Mouse (Mus musculus): Measurements from ENCODE around the gene Cdk5r2. TPM values are rescaled to one million over a fixed set of nuclear protein-coding genes. Genes with fewer than 3 reads are reported as not detected.
"Not testable (repeated sequence)": the region's sequence is repeated elsewhere in the genome, so short reads cannot be mapped to it uniquely, and the experiment has no call there.

The Cdk5r2 gene
- total and polyA plus RNA-seq, 3 experiments: 0.06 to 0.07 TPM; not detected in 1

GRCm38 (mm10) chr1:74818509-74818908 is 36.2 kb upstream of the Cdk5r2 start:
- H3K36me3 ChIP-seq (ENCODE audit: control insufficient read depth, insufficient read depth, low read length): no peaks in the 10 kb centered on the region
- DNase-seq: no peak
- H3K4me1 ChIP-seq (ENCODE audit: control insufficient read depth, insufficient read depth, low read length): peaks cover 3% of the 10 kb centered on the region; the same call in 1 of the 2 replicates
- no peaks in the 10 kb centered on the region for H3K27me3 ChIP-seq (ENCODE audit: control insufficient read depth, insufficient read depth, low read length)
- H3K4me3 ChIP-seq: no peak overlapping the region
- H3K9ac ChIP-seq (ENCODE audit: low read depth, low read length): no peak overlapping the region
- WGBS: 97% methylated on average over 1 of the region's 1 CpGs
- no peak overlapping the region for H3K27ac ChIP-seq
- TF ChIP-seq CTCF (IDR thresholded peaks at IDR 0.05) (no peak), EP300 (IDR thresholded peaks at IDR 0.05; ENCODE audit: insufficient read depth, low read depth, low read length) (no peak), POLR2A (IDR thresholded peaks at IDR 0.05; ENCODE audit: insufficient read depth, low read depth, low read length) (no peak)
- intact Hi-C loops (cut with DNase I): no loop called here
- no peaks in the 10 kb centered on the region for H3K79me2 ChIP-seq (replicated peaks; ENCODE audit: control insufficient read depth, insufficient read depth, low read length)

GRCm38 (mm10) chr1:74823598-74823997 is 31.1 kb upstream of the Cdk5r2 start:
- H3K79me2 ChIP-seq (replicated peaks; ENCODE audit: control insufficient read depth, insufficient read depth, low read length); DNase-seq; H3K27ac ChIP-seq; intact Hi-C loops (cut with DNase I); H3K4me3 ChIP-seq; H3K9ac ChIP-seq (ENCODE audit: low read depth, low read length); H3K4me1 ChIP-seq (ENCODE audit: control insufficient read depth, insufficient read depth, low read length); H3K36me3 ChIP-seq (ENCODE audit: control insufficient read depth, insufficient read depth, low read length); H3K27me3 ChIP-seq (ENCODE audit: control insufficient read depth, insufficient read depth, low read length): not testable (repeated sequence)
- peak; percentile 17 for TF ChIP-seq CTCF (IDR thresholded peaks at IDR 0.05)
- WGBS: 95% methylated on average over 4 of the region's 4 CpGs

GRCm38 (mm10) chr1:74824518-74825302 is 30.0 kb upstream of the Cdk5r2 start:
- TF ChIP-seq CTCF (IDR thresholded peaks at IDR 0.05): no peak
- TF ChIP-seq POLR2A (IDR thresholded peaks at IDR 0.05; ENCODE audit: insufficient read depth, low read depth, low read length): no peak
- TF ChIP-seq EP300 (IDR thresholded peaks at IDR 0.05; ENCODE audit: insufficient read depth, low read depth, low read length): no peak
- 37% methylated on average over 14 of the region's 14 CpGs for WGBS
- no peak for DNase-seq

GRCm38 (mm10) chr1:74830061-74830460 is 24.7 kb upstream of the Cdk5r2 start:
- H3K4me1 ChIP-seq (ENCODE audit: control insufficient read depth, insufficient read depth, low read length): no peaks in the 10 kb centered on the region
- no peak for TF ChIP-seq EP300 (IDR thresholded peaks at IDR 0.05; ENCODE audit: insufficient read depth, low read depth, low read length)
- no peak for TF ChIP-seq CTCF (IDR thresholded peaks at IDR 0.05)
- TF ChIP-seq POLR2A (IDR thresholded peaks at IDR 0.05; ENCODE audit: insufficient read depth, low read depth, low read length): no peak
- no peaks in the 10 kb centered on the region for H3K79me2 ChIP-seq (replicated peaks; ENCODE audit: control insufficient read depth, insufficient read depth, low read length)
- DNase-seq: no peak
- no peak overlapping the region for H3K4me3 ChIP-seq
- 0 out of 2 replicates have a peak, but pooled peaks cover 3% of the 10 kb centered on the region for H3K27me3 ChIP-seq (ENCODE audit: control insufficient read depth, insufficient read depth, low read length)
- H3K9ac ChIP-seq (ENCODE audit: low read depth, low read length): no peak overlapping the region
- no peak overlapping the region for H3K27ac ChIP-seq
- intact Hi-C loops (cut with DNase I): no loop called here
- 65% methylated on average over 9 of the region's 9 CpGs for WGBS
- H3K36me3 ChIP-seq (ENCODE audit: control insufficient read depth, insufficient read depth, low read length): no peaks in the 10 kb centered on the region

More at GRCm38 (mm10) chr1:74824518-74825302, 30.0 kb upstream of the Cdk5r2 start:
- Histone ChIP-seq H3K36me3 (ENCODE audit: control insufficient read depth, insufficient read depth, low read length) (no peaks in the 10 kb centered on the region), H3K4me3 (no peak overlapping the region), H3K27me3 (ENCODE audit: control insufficient read depth, insufficient read depth, low read length) (0 out of 2 replicates have a peak, but pooled peaks cover 1% of the 10 kb centered on the region), H3K4me1 (ENCODE audit: control insufficient read depth, insufficient read depth, low read length) (no peaks in the 10 kb centered on the region), H3K79me2 (replicated peaks; ENCODE audit: control insufficient read depth, insufficient read depth, low read length) (no peaks in the 10 kb centered on the region), H3K9ac (ENCODE audit: low read depth, low read length) (no peak overlapping the region), H3K27ac (no peak overlapping the region)
- intact Hi-C loops (cut with DNase I): no loop called here

GRCm38 (mm10) chr1:74833255-74833654 is 21.5 kb upstream of the Cdk5r2 start:
- TF ChIP-seq POLR2A (IDR thresholded peaks at IDR 0.05; ENCODE audit: insufficient read depth, low read depth, low read length) (no peak), EP300 (IDR thresholded peaks at IDR 0.05; ENCODE audit: insufficient read depth, low read depth, low read length) (no peak), CTCF (IDR thresholded peaks at IDR 0.05) (no peak)
- Histone ChIP-seq H3K4me1 (ENCODE audit: control insufficient read depth, insufficient read depth, low read length) (no peaks in the 10 kb centered on the region), H3K27ac (no peak overlapping the region), H3K27me3 (ENCODE audit: control insufficient read depth, insufficient read depth, low read length) (peaks cover 2% of the 10 kb centered on the region; the same call in 1 of the 2 replicates), H3K9ac (ENCODE audit: low read depth, low read length) (no peak overlapping the region), H3K4me3 (no peak overlapping the region), H3K36me3 (ENCODE audit: control insufficient read depth, insufficient read depth, low read length) (no peaks in the 10 kb centered on the region), H3K79me2 (replicated peaks; ENCODE audit: control insufficient read depth, insufficient read depth, low read length) (no peaks in the 10 kb centered on the region)
- WGBS: 77% methylated on average over 3 of the region's 3 CpGs
- DNase-seq: no peak
- intact Hi-C loops (cut with DNase I): no loop called here

GRCm38 (mm10) chr1:74843090-74843489 is 11.6 kb upstream of the Cdk5r2 start:
- no peak for DNase-seq
- Histone ChIP-seq H3K4me1 (ENCODE audit: control insufficient read depth, insufficient read depth, low read length) (no peaks in the 10 kb centered on the region), H3K36me3 (ENCODE audit: control insufficient read depth, insufficient read depth, low read length) (no peaks in the 10 kb centered on the region), H3K4me3 (no peak overlapping the region), H3K27ac (no peak overlapping the region), H3K27me3 (ENCODE audit: control insufficient read depth, insufficient read depth, low read length) (no peaks in the 10 kb centered on the region; the same call in 1 of the 2 replicates), H3K9ac (ENCODE audit: low read depth, low read length) (no peak overlapping the region), H3K79me2 (replicated peaks; ENCODE audit: control insufficient read depth, insufficient read depth, low read length) (no peaks in the 10 kb centered on the region)
- intact Hi-C loops (cut with DNase I): no loop called here
- WGBS: 67% methylated on average over 5 of the region's 5 CpGs
- TF ChIP-seq EP300 (IDR thresholded peaks at IDR 0.05; ENCODE audit: insufficient read depth, low read depth, low read length): no peak
- no peak for TF ChIP-seq POLR2A (IDR thresholded peaks at IDR 0.05; ENCODE audit: insufficient read depth, low read depth, low read length)
- TF ChIP-seq CTCF (IDR thresholded peaks at IDR 0.05): no peak

All from heart, adult 2 months (tissue).